Mouse (Mus musculus) thymus, postnatal 36 days (tissue): ENCODE measurements around the gene Actn1.
"Not testable (repeated sequence)": the region's sequence is repeated elsewhere in the genome, so short reads cannot be mapped to it uniquely, and the experiment has no call there.

Experiments
- DNase-seq, 2 experiments: peaks; one replicate each; pipeline ENCODE4 v3.0.0; 2022; ENCODE audit warnings: mixed read lengths in 2 of 2

The Actn1 gene

GRCm38 (mm10) chr12:80260056-80260743 lies at the start of gene Actn1:
Actn1 (minus strand) TSS chr12:80260371.
- DNase-seq, result peak; percentile 76 to 85

GRCm38 (mm10) chr12:80307556-80307955 lies 47.4 kb upstream of the Actn1 start:
- DNase-seq, result no peak

GRCm38 (mm10) chr12:80304518-80304917 lies 44.3 kb upstream of the Actn1 start:
- no peak for DNase-seq

GRCm38 (mm10) chr12:80300833-80301456 lies 40.8 kb upstream of the Actn1 start:
- no peak for DNase-seq

GRCm38 (mm10) chr12:80298714-80299113 lies 38.5 kb upstream of the Actn1 start:
- DNase-seq, result peak; percentile 17 to 41

- DNase-seq, result no peak
These were observed 31.8 kb upstream of the Actn1 start for GRCm38 (mm10) chr12:80291895-80292435.

GRCm38 (mm10) chr12:80290964-80291363 lies 30.8 kb upstream of the Actn1 start:
- DNase-seq, result no peak

- no peak for DNase-seq
These were observed 30.3 kb upstream of the Actn1 start for GRCm38 (mm10) chr12:80290483-80290882.

GRCm38 (mm10) chr12:80289722-80290121 lies 29.6 kb upstream of the Actn1 start:
- no peak for DNase-seq

- no peak for DNase-seq
These were observed 25.7 kb upstream of the Actn1 start for GRCm38 (mm10) chr12:80285890-80286289.

- not testable (repeated sequence) for DNase-seq
These were observed 24.1 kb upstream of the Actn1 start for GRCm38 (mm10) chr12:80284251-80284650.

GRCm38 (mm10) chr12:80278866-80279265 lies 18.7 kb upstream of the Actn1 start:
- no peak for DNase-seq

GRCm38 (mm10) chr12:80277428-80277827 lies 17.3 kb upstream of the Actn1 start:
- DNase-seq, result no peak

GRCm38 (mm10) chr12:80275187-80275820 lies 15.1 kb upstream of the Actn1 start:
- no peak for DNase-seq

GRCm38 (mm10) chr12:80273020-80273686 lies 13.0 kb upstream of the Actn1 start:
- DNase-seq, result peak; percentile 81 to 90

- DNase-seq, result peak; percentile 71 to 87
These were observed 11.6 kb upstream of the Actn1 start for GRCm38 (mm10) chr12:80271806-80272205.

- DNase-seq, result peak in 1 of 2 experiments; percentile 47
These were observed 10.8 kb upstream of the Actn1 start for GRCm38 (mm10) chr12:80270924-80271323.

GRCm38 (mm10) chr12:80269303-80269702 lies 9.1 kb upstream of the Actn1 start:
- DNase-seq, result no peak

- peak; percentile 27 to 29 for DNase-seq
These were observed 7.8 kb upstream of the Actn1 start for GRCm38 (mm10) chr12:80267962-80268361.

- DNase-seq, result peak; percentile 69
These were observed 4.2 kb upstream of the Actn1 start for GRCm38 (mm10) chr12:80264388-80264787.

GRCm38 (mm10) chr12:80260744-80261695 lies 849 bp upstream of the Actn1 start:
- no peak for DNase-seq
